13 mouse cellular contexts compared by ENCODE assay signal in genomic region chr6:4548894-4549293, GRCm38 (mm10). TPM values are rescaled to one million over a fixed set of nuclear protein-coding genes. Genes with fewer than 3 reads are reported as not detected.
A peak's percentile ranks its signal among the peaks of the same experiment; 100 is the strongest.
DNase-seq lines count a peak whose midpoint lies in the region; ATAC-seq and TF ChIP-seq lines count a peak whose summit lies in the region.
"Had no signal": no experiment of that assay in that cellular context is flagged by ENCODE, and none has a peak within 500 bp of the region (broad histone marks: within the 10 kb centered on the region; RNA-seq: fewer than 3 reads in every experiment).

No protein-coding gene starts in this region.

- no peak overlapping the region for H3K4me2 ChIP-seq in liver, embryonic 14.5 days (ENCODE audit: low read depth)
- H3K4me2 ChIP-seq in liver, embryonic 12.5 days = no peak overlapping the region
- H3K4me2 ChIP-seq: forebrain, embryonic 15.5 days; heart, embryonic 13.5 days had no signal

- TF ChIP-seq EP300 in liver, embryonic 14.5 days (IDR thresholded peaks at IDR 0.05; ENCODE audit: low read depth) = no peak

- H3K4me1 ChIP-seq in liver, embryonic 14.5 days (replicated peaks; ENCODE audit: control insufficient read depth in 2 of 2, insufficient read depth in 2 of 2, low read length in 1 of 2) = peaks cover 0 to 2% of the 10 kb centered on the region in 2 experiments; a peak in 1 of 4 replicates
- 0 out of 2 replicates have a peak, but pooled peaks cover 6% of the 10 kb centered on the region for H3K4me1 ChIP-seq in liver, embryonic 12.5 days

- DNase-seq in frontal cortex, postnatal 36 days (ENCODE audit: low spot score in 2 of 2) = no peak
- no peak for DNase-seq in liver, embryonic 14.5 days (ENCODE audit: low read depth in 3 of 3, low spot score in 3 of 3)
- DNase-seq in adrenal gland, adult 2 months = peak; percentile 56
- peak; percentile 50 for DNase-seq in lung, postnatal 10 days
- no peak for DNase-seq in spleen, postnatal 4 days (ENCODE audit: low spot score in 2 of 2)
- no peak for DNase-seq in spleen, adult 12 weeks (ENCODE audit: low spot score)
- DNase-seq: thymus, postnatal 36 days had no signal

- H3K4me3 ChIP-seq in liver, embryonic 14.5 days (ENCODE audit: insufficient read depth in 1 of 2, low read depth in 2 of 2, low read length in 2 of 2) = no peak overlapping the region
- no peak overlapping the region for H3K4me3 ChIP-seq in liver, embryonic 12.5 days
- H3K4me3 ChIP-seq: forebrain, embryonic 15.5 days; heart, embryonic 13.5 days; megakaryocyte, embryonic 14.5 days had no signal

- TF ChIP-seq CTCF in liver, embryonic 14.5 days (IDR thresholded peaks at IDR 0.05; ENCODE audit: low read depth) = peak; percentile 8; the same call in 1 of the 2 replicates

- H3K36me3 ChIP-seq in liver, embryonic 14.5 days (replicated peaks; ENCODE audit: control insufficient read depth, insufficient read depth, low read depth) = no peaks in the 10 kb centered on the region
- H3K36me3 ChIP-seq in liver, embryonic 12.5 days = no peaks in the 10 kb centered on the region
- H3K36me3 ChIP-seq: forebrain, embryonic 15.5 days; G1E; heart, embryonic 13.5 days had no signal

- H3K27me3 ChIP-seq in liver, embryonic 14.5 days (ENCODE audit: control insufficient read depth, insufficient read depth, low read length) = no peaks in the 10 kb centered on the region
- H3K27me3 ChIP-seq in liver, embryonic 12.5 days (replicated peaks) = no peaks in the 10 kb centered on the region
- H3K27me3 ChIP-seq: forebrain, embryonic 15.5 days; heart, embryonic 13.5 days; megakaryocyte, embryonic 14.5 days had no signal

- H3K9me3 ChIP-seq in liver, embryonic 14.5 days (ENCODE audit: control insufficient read depth, low read length) = no peaks in the 10 kb centered on the region
- no peaks in the 10 kb centered on the region for H3K9me3 ChIP-seq in liver, embryonic 12.5 days (replicated peaks)
- H3K9me3 ChIP-seq: forebrain, embryonic 15.5 days; G1E; heart, embryonic 13.5 days; megakaryocyte, embryonic 14.5 days had no signal

- 42% methylated on average over 4 of the region's 4 CpGs for WGBS in liver, embryonic 14.5 days (ENCODE audit: insufficient replicate concordance)
- 55% methylated on average over 4 of the region's 4 CpGs for WGBS in liver, embryonic 12.5 days (ENCODE audit: insufficient replicate concordance)

- H3K9ac ChIP-seq in liver, embryonic 14.5 days (replicated peaks) = no peak overlapping the region
- no peak overlapping the region for H3K9ac ChIP-seq in liver, embryonic 12.5 days
- H3K9ac ChIP-seq: forebrain, embryonic 15.5 days; heart, embryonic 13.5 days had no signal

- no peak overlapping the region for H3K27ac ChIP-seq in liver, embryonic 14.5 days
- no peak overlapping the region for H3K27ac ChIP-seq in liver, embryonic 12.5 days
- H3K27ac ChIP-seq: forebrain, embryonic 15.5 days; heart, embryonic 13.5 days had no signal

- ATAC-seq in frontal cortex, adult (ENCODE audit: low TSS enrichment) = peak; percentile 65; the same call in 1 of the 2 replicates
- no peak for ATAC-seq in liver, embryonic 14.5 days (ENCODE audit: insufficient read depth)
- ATAC-seq in liver, embryonic 12.5 days = no peak

RNA-seq across cellular contexts. Expression of gene Col1a2, which starts 44.3 kb away (rescaled TPM):
- polyA plus RNA-seq in liver, embryonic 14.5 days (2012; rRNA removed) = 8.4 and 16.2 TPM in 2 replicates
- polyA plus RNA-seq in liver, embryonic 14.5 days (2014; fragmentation: Nextera tagmentation; extraction: Ambion mirVana) = 22.8 and 28.4 TPM in 2 replicates
- 85.5 and 94.7 TPM in 2 replicates for polyA plus RNA-seq in liver, embryonic 12.5 days (2016; fragmentation: Nextera tagmentation; extraction: Ambion mirVana)
- 100 to 1,000 TPM in 1 of 2 experiments, 10 to 100 TPM in 1; 56.3 to 121 TPM for total RNA-seq in adrenal gland, adult 2 months (2021)
- polyA plus RNA-seq in adrenal gland, adult 2 months (2012; rRNA removed) = 41.9 and 43.7 TPM in 2 replicates
- polyA plus RNA-seq: G1E had no signal

RNA-seq across cellular contexts. Expression of gene Casd1, which starts 51.7 kb away (rescaled TPM):
- 6.6 and 7.7 TPM in 2 replicates for polyA plus RNA-seq in liver, embryonic 14.5 days (2012; rRNA removed)
- 7.5 and 8.0 TPM in 2 replicates for polyA plus RNA-seq in liver, embryonic 14.5 days (2014; fragmentation: Nextera tagmentation; extraction: Ambion mirVana)
- 17.4 and 18.1 TPM in 2 replicates for polyA plus RNA-seq in liver, embryonic 12.5 days (2016; fragmentation: Nextera tagmentation; extraction: Ambion mirVana)
- total RNA-seq in adrenal gland, adult 2 months (2021) = 10 to 100 TPM; 27.5 to 32.3 TPM
- polyA plus RNA-seq in adrenal gland, adult 2 months (2012; rRNA removed) = 25.6 and 36.5 TPM in 2 replicates

Comparison
In these comparisons a context has a peak if more than half of its experiments do, and no peak if none do; other contexts are left out.
1. DNase-seq: peak in adrenal gland, adult 2 months (single experiment) and lung, postnatal 10 days (single experiment); none in frontal cortex, postnatal 36 days (0 of 2), liver, embryonic 14.5 days (0 of 3), spleen, postnatal 4 days (0 of 2) and spleen, adult 12 weeks (single experiment).